Mouse (Mus musculus): ENCODE measurements around the gene Impg1.
"Not testable (repeated sequence)": the region's sequence is repeated elsewhere in the genome, so short reads cannot be mapped to it uniquely, and the experiment has no call there.

The Impg1 gene

GRCm38 (mm10) chr9:80344451-80345000, 120.8 kb downstream of the Impg1 start:
- DNase-seq (ENCODE audit: low spot score in 2 of 2): no peak

- no peak for DNase-seq (ENCODE audit: low spot score in 2 of 2)
Observed at GRCm38 (mm10) chr9:80342520-80342919, 122.8 kb downstream of the Impg1 start.

DNA sequence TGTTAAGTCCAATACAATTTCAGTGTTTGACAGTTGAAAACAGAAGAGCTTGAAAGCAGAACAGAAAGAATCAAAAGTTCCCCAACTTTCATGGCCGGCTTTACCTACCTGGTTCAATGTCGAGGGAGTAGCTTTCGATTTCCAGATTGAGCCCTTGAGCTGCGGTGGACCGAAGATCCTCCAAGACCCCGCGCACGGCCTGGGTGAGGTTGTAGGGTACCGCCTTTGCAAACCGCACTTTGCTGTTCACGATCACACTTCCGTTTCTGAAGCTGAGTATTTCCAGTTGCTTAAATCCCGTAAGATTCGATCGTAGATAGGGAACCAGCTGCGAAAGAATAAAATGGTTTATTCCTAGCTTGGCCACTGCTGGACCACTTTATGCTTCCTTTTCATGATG, 123.5 kb downstream of the Impg1 start:
- DNase-seq (ENCODE audit: low spot score in 2 of 2): no peak

DNA sequence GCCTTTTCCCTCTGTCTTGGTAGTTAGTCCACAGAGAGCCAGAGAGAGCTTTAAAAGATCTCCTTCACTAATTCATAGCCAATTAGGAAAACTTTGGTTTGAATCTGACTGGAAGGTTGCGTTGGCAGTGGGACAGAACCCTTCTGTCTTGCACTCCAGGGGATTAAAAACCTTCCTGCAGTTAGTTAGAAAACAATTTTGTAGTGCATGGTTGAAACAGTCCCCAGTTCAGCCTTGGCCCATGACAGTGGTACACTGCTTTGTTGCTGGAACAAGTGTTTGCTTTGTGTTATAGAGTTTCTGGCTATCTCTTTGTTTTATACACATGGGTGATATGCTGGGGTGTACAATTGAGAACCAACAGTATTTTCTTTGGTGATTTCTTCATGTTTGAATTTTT, 124.4 kb downstream of the Impg1 start:
- DNase-seq (ENCODE audit: low spot score in 2 of 2): no peak

DNA sequence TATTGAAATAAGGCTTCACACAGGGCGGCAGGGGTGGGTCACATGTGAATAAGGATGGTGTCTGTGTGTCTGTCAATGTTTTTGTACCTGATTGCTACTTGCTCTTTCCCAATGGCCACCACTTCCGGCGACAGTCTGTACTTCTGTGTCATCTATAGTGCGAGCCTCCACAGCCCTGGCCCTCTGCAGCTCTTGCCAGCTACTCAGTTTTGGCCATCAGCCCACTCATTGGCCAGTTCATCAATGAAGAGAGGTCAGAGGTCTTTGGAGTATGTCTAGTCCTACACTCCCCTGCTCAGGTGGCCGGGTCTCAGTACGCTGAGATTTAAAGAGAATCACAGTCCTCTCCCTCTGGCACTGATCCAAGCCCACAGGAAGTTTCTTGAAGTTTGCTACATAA, 127.3 kb downstream of the Impg1 start:
- no peak for DNase-seq (ENCODE audit: low spot score in 2 of 2)

DNA sequence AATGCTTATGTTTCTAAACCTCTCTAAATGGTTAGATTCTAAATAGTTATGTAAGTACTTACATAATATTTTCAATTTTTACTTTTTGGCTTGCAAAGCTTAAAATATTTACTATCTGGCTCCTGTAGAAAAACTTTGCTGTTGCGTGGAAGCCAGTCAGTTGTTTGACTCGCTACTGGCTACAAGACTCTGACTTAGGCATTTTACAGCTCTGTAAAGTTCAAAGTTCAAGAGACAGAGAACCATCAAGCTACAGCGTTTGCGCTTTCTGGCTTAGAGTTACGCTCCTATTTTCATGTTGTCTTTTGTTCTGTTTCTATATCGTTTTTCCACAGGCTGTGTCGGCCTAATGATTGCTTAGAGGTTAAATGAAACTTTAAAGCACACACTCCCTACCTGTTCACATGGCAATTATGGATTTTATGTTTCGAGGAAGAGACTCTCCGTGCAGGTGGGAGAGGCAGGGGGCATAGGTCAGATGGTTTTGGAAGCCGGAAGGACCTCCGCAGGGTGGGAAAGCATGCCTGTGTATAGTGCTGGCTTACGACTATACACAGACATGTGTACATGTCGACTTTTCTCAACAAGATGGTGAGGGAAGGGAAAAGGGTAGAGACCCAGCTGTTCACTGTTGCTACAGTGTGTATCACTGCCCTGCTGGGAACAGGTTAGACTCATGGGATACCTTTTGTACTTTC, 129.5 kb downstream of the Impg1 start:
- DNase-seq (ENCODE audit: low spot score in 2 of 2): no peak

DNA sequence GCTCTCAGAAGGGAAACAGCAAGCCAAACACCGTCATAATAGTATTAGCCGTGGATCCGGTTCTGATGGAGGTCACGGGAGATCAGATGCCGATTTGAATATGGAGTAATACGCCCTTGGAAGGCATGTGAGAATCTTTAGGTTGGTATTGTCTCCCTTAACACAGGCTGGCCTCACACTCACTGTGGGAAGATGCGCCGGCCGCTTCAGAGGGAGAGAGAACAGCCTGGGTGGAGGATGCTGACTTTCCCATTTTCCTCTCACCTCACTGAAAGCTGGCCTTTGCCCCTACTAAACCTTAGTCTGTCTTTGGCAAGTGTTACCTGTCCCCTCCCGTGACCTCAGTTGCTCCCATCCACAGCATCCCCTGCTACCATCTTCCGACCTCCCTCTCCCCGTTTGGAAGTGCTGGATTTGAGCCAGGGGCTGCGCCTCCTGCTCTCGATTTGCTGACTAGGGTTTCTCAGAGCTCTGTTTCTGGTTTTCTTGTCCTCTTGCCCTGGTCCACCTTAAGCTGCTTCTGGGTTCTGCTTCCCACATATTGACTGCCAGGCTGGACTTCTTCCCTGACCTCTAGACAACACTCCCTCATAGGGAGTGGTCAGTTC, 131.2 kb downstream of the Impg1 start:
- DNase-seq (ENCODE audit: low spot score in 2 of 2): no peak

- DNase-seq (ENCODE audit: low spot score in 2 of 2): no peak
Observed at GRCm38 (mm10) chr9:80333466-80333865, 131.8 kb downstream of the Impg1 start.

DNA sequence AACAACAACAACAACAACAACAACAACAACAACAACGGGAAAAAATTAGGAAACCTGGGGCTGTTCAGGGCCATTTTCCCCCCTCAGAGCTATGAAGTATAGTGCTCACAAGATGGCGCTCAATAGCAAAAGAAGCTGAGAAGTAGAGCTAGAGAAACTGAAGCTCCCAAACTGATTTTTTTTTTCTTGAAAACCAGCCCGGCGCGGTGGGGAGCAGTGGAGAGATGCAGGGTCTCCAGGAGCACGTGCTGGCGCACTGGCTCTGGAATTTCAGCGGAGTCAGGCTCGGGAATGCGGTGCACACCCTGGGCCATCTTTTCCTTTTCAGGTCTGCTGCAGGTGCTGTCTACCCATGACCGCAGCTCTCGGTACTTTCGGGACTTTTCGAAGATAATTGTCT, 133.1 kb downstream of the Impg1 start:
- DNase-seq (ENCODE audit: low spot score in 2 of 2): no peak

- DNase-seq (ENCODE audit: low spot score in 2 of 2): not testable (repeated sequence)
Observed at GRCm38 (mm10) chr9:80321051-80321887, 144.0 kb downstream of the Impg1 start.

- no peak for DNase-seq (ENCODE audit: low spot score in 2 of 2)
Observed at GRCm38 (mm10) chr9:80318027-80318426, 147.3 kb downstream of the Impg1 start.

- no peak for DNase-seq (ENCODE audit: low spot score in 2 of 2)
Observed at GRCm38 (mm10) chr9:80315922-80316321, 149.4 kb downstream of the Impg1 start.

DNA sequence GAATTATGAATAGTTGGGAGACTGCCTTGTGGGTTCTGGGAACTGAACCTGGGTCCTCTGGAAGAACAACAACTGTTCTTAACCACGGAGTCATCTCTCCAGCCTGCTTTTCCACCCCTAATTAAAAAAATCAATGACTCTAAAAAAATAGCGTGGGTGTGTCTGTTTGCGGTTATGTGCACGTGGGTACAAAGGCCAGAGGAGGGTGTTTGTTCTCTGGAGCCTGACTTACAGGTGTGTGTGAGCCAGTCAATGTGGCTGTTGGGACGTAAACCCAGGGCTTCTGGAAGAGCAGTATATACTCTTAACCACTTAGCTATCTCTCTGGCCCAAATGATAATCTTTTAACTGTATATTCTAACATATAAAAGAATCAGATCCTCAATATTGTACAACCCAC, 151.7 kb downstream of the Impg1 start:
- DNase-seq (ENCODE audit: low spot score in 2 of 2): no peak

DNA sequence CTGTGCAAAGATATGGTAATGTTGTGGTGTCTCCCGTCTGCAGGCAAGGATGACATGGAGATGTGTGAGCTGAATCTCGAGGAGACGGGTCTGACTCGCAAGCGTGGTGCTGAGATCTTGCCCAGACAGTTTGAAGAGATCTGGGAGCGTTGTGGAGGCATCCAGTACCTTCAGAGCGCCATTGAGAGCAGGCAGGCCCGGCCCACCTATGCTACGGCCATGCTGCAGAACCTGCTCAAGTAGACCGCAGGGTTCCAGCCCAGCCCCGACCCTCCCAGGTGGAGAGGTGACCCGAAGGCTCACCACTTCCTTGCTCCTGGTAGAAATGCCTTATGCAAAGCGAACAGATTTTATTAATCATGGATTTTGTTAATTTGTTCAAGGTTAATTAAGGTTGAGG, 157.7 kb downstream of the Impg1 start:
- no peak for DNase-seq (ENCODE audit: low spot score in 2 of 2)

DNA sequence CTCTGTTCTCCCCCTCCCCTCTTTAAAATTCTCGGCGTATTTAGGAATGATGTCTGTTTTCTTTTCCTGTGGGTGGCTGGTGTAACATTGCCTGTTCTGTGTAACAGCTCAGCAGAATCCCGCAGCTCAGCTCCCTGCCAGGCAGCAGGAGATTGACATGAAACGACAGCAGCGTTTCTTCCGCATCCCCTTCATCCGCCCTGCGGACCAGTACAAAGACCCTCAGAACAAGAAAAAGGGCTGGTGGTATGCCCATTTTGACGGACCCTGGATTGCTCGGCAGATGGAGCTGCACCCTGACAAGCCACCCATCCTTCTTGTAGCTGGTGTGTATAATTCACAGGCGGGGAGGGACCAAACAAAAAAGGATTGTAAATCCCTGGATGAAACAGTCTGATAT, 158.4 kb downstream of the Impg1 start:
- DNase-seq (ENCODE audit: low spot score in 2 of 2): no peak

- no peak for DNase-seq (ENCODE audit: low spot score in 2 of 2)
Observed at GRCm38 (mm10) chr9:80306390-80306789, 158.9 kb downstream of the Impg1 start.

DNA sequence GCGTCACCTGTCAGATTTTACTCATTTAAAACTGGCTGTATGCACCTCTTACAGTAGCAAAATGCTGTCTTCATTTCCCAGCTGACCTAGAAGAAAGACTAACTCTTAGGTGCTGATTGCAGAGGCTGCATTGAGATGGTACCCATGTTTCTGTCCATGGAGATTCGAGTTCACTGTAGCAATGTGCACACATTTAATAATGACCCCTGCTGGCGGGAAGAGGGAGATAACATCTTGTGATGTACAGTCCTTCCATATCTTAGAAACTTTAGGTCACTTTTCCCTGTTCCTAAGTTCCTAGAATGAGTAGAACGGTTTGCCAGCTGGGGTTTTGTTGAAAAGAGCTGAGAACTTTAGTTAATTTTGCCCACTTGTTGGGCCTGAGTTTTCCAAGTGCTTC, 161.8 kb downstream of the Impg1 start:
- no peak for DNase-seq (ENCODE audit: low spot score in 2 of 2)

DNA sequence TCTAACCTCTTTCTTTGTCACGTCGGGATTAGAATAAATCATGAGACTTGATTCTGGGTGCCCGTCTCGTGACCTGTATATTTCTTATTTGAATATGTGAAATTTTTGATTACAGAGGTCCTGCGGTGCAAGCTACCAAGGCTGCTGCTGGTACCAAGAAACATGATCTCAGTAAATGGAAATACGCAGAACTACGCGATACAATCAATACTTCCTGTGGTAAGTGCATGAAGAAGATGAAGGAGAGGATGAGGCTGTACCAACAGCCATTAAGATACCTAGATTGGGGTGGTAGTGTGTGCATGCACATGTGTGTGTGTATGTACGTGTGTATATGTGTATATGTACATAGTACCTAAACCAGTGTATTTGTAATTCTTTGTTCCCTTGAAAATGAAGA, 166.2 kb downstream of the Impg1 start:
- no peak for DNase-seq (ENCODE audit: low spot score in 2 of 2)

DNA sequence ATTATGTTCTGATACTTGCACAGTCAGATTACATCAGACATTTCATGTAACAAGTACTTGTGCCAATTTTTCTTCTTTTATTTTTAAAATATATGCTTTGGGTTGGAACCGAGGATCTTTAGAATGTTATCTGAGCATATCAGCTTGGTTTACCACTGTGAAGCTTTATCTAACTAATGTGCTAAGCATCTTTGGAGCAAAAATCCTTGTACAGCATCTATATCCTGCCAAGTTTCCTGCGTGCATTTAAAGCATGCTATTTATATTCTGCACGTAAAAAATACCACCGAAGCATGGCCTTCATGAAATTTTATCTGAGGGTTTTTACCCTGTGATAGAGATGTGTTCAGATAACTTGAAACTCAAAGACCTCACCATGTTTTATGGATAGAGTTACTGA, 169.2 kb downstream of the Impg1 start:
- DNase-seq (ENCODE audit: low spot score in 2 of 2): no peak

- DNase-seq (ENCODE audit: low spot score in 2 of 2): no peak
Observed at GRCm38 (mm10) chr9:80293056-80293584, 172.2 kb downstream of the Impg1 start.

- DNase-seq (ENCODE audit: low spot score in 2 of 2): no peak
Observed at GRCm38 (mm10) chr9:80286845-80287244, 178.4 kb downstream of the Impg1 start.

DNA sequence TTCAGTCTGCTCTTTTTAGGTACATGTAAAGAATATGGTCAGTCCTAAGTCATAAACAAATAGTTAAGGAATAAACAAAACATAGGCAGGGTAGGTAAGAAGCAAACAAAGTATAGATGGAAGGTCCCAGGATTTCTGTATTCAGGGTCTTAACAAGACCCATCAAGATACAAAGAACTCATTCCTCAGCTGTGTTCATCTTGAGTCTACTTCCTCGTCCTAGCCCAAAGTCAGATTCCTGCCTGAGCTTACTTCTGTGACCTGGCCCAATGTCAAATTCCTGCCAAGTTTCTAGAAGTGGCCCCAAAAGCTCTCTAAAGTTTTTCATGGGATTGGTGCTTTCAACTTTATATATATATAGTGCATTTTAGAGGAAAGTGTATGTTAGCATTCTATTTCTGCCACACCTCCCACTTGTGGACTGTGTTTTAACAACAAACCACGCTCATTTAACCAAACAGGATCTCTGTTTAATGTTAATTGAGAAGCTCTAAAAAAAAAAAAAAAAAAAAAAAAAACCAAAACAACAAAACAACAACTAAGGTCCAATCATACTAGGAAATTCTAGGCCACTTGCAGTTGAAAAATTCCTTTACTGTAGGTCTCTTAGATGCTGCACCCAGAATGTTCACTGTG, 180.6 kb downstream of the Impg1 start:
- DNase-seq (ENCODE audit: low spot score in 2 of 2): no peak
